Mouse (Mus musculus) liver, embryonic 13.5 days (tissue): ENCODE measurements around the gene Hsd17b6. TPM values are rescaled to one million over a fixed set of nuclear protein-coding genes. Genes with fewer than 3 reads are reported as not detected.

Experiments
- polyA plus RNA-seq: library from polyadenylated mRNA; unstranded; fragments of >200 nt; fragmentation: Nextera tagmentation; extraction: Ambion mirVana; gene quantifications from 2 replicates; pipeline ENCODE4 v1.2.1, GENCODE M21; 2015

Hsd17b6 gene
- polyA plus RNA-seq, 1 experiment from 2014 or later, result not detected

Other genes with a start within 250 kb of the Hsd17b6 start
- gene Rdh1, start 247.9 kb downstream of the Hsd17b6 start, polyA plus RNA-seq, result 0.17 and 0.28 TPM in 2 replicates
- 0.14 and 0.15 TPM in 2 replicates for gene Rdh16f1, start 247.8 kb downstream of the Hsd17b6 start, polyA plus RNA-seq
- not detected in 2 replicates for gene Rdh9, start 231.2 kb downstream of the Hsd17b6 start, polyA plus RNA-seq
- 0.05 TPM in 1 of 2 replicates, not detected in the other for gene Rdh16, start 206.5 kb downstream of the Hsd17b6 start, polyA plus RNA-seq
- not detected in 2 replicates for gene Rdh19, start 157.7 kb downstream of the Hsd17b6 start, polyA plus RNA-seq
- gene Rdh16f2, start 141.1 kb downstream of the Hsd17b6 start, polyA plus RNA-seq, result not detected in 2 replicates
- gene Rdh7, start 118.8 kb downstream of the Hsd17b6 start, polyA plus RNA-seq, result 0.47 and 0.70 TPM in 2 replicates
- gene Sdr9c7, start 109.1 kb downstream of the Hsd17b6 start, polyA plus RNA-seq, result not detected in 2 replicates
- 87.0 and 99.1 TPM in 2 replicates for gene Prim1, start 7.6 kb upstream of the Hsd17b6 start, polyA plus RNA-seq
- gene Naca, start 28.0 kb upstream of the Hsd17b6 start, polyA plus RNA-seq, result 599 and 646 TPM in 2 replicates
- gene Ptges3, start 51.3 kb upstream of the Hsd17b6 start, polyA plus RNA-seq, result 380 and 439 TPM in 2 replicates
- 2,036 and 2,215 TPM in 2 replicates for gene Atp5b, start 75.7 kb upstream of the Hsd17b6 start, polyA plus RNA-seq
- gene Baz2a, start 84.0 kb upstream of the Hsd17b6 start, polyA plus RNA-seq, result 5.8 and 6.7 TPM in 2 replicates
- 7.0 and 8.8 TPM in 2 replicates for gene Rbms2, start 172.7 kb upstream of the Hsd17b6 start, polyA plus RNA-seq
- gene Gls2, start 186.8 kb upstream of the Hsd17b6 start, polyA plus RNA-seq, result 1.9 and 2.2 TPM in 2 replicates
- 24.1 and 24.7 TPM in 2 replicates for gene Spryd4, start 204.2 kb upstream of the Hsd17b6 start, polyA plus RNA-seq
- gene Mip, start 218.2 kb upstream of the Hsd17b6 start, polyA plus RNA-seq, result 0.09 TPM in 1 of 2 replicates, not detected in the other
- gene Timeless, start 224.5 kb upstream of the Hsd17b6 start, polyA plus RNA-seq, result 34.8 and 37.4 TPM in 2 replicates
- gene Apon, start 246.5 kb upstream of the Hsd17b6 start, polyA plus RNA-seq, result 0.31 and 0.49 TPM in 2 replicates